Mouse (Mus musculus) liver, embryonic 16.5 days (tissue): Measurements from ENCODE around the gene Gm7792. TPM values are rescaled to one million over a fixed set of nuclear protein-coding genes. Genes with fewer than 3 reads are reported as not detected.
"Not testable (repeated sequence)": the region's sequence is repeated elsewhere in the genome, so short reads cannot be mapped to it uniquely, and the experiment has no call there.

Source experiments
- ATAC-seq: fragments of 200-750 bp; cut with Nextera tagmentation; 2 replicates; pipeline ENCODE4 v1.8.0; 2017; ENCODE audit warnings: low read depth, mild to moderate bottlenecking, moderate number of reproducible peaks, moderate library complexity
- H3K27ac ChIP-seq: fragments of 300-500 bp; sonication (generic); 2 replicates; pipeline ENCODE4 v1.5.1; 2014; ENCODE audit warnings: mild to moderate bottlenecking, low read length
- H3K27me3 ChIP-seq: fragments of 300-500 bp; sonication (generic); 2 replicates; pipeline ENCODE4 v1.6.1; 2014; ENCODE audit warnings: low read depth, low read length, mixed read lengths; ENCODE audit not compliant: control insufficient read depth, insufficient read depth
- H3K36me3 ChIP-seq: fragments of 300-500 bp; sonication (generic); 2 replicates; pipeline ENCODE4 v1.6.1; 2014; ENCODE audit warnings: mild to moderate bottlenecking; ENCODE audit not compliant: control insufficient read depth, insufficient read depth
- H3K4me1 ChIP-seq: fragments of 300-500 bp; sonication (generic); 2 replicates; pipeline ENCODE4 v1.6.1; 2014; ENCODE audit warnings: low read depth, low read length, mixed read lengths; ENCODE audit not compliant: control insufficient read depth
- H3K4me2 ChIP-seq: fragments of 300-500 bp; sonication (generic); 2 replicates; pipeline ENCODE4 v1.6.1; 2014; ENCODE audit warnings: low read depth, low read length, mixed read lengths
- H3K4me3 ChIP-seq: fragments of 300-500 bp; sonication (generic); 2 replicates; pipeline ENCODE4 v1.5.1; 2014; ENCODE audit warnings: low read depth, mild to moderate bottlenecking, low read length
- H3K9ac ChIP-seq: fragments of 300-500 bp; sonication (generic); 2 replicates; pipeline ENCODE4 v1.6.1; 2014; ENCODE audit warnings: low read depth, low read length
- H3K9me3 ChIP-seq: fragments of 300-500 bp; sonication (generic); replicated peaks from 2 replicates; pipeline ENCODE4 v1.6.1; 2016; ENCODE audit warnings: low read length; ENCODE audit not compliant: control insufficient read depth
- WGBS: fragments of 180-500 bp; shearing (Covaris S2); extraction: QIAGEN DNeasy Blood & Tissue Kit; methylation state at CpG from one replicate; pipeline ENCODE4 v1.1.7; 2014; ENCODE audit not compliant: insufficient replicate concordance; 5-methylcytosine and 5-hydroxymethylcytosine counted together
- polyA plus RNA-seq: library from polyadenylated mRNA; unstranded; fragments of >200 nt; fragmentation: Nextera tagmentation; extraction: Ambion mirVana; gene quantifications from 2 replicates; pipeline ENCODE4 v1.2.1, GENCODE M21; 2015

The Gm7792 gene
- not detected in 2 replicates for polyA plus RNA-seq

GRCm38 (mm10) chr5:93843476-93843875 is at the start of gene Gm7792:
Gene Gm7792 (plus strand): TSS chr5:93843776.
- not testable (repeated sequence) for H3K27me3 ChIP-seq, ATAC-seq, H3K9me3 ChIP-seq, H3K4me3 ChIP-seq, H3K9ac ChIP-seq, H3K36me3 ChIP-seq, H3K4me2 ChIP-seq, H3K4me1 ChIP-seq, H3K27ac ChIP-seq
- no CpG with 5 or more reads among the region's 2 CpGs for WGBS

Other genes with a start within 250 kb of the Gm7792 start
- not detected in 2 replicates for gene C87414, start 172.2 kb upstream of the Gm7792 start, polyA plus RNA-seq
- not detected in 2 replicates for gene Gm16429, start 85.3 kb downstream of the Gm7792 start, polyA plus RNA-seq
- gene BC061212, start 226.8 kb downstream of the Gm7792 start, polyA plus RNA-seq = not detected in 2 replicates
- not detected in 2 replicates for gene Gm6351, start 232.6 kb downstream of the Gm7792 start, polyA plus RNA-seq